Mouse (Mus musculus): ENCODE measurements around the gene Pxn.

The Pxn gene

GRCm38 (mm10) chr5:115581662-115582061 is 75.2 kb downstream of the Pxn start:
- no peak for DNase-seq (ENCODE audit: low spot score)

GRCm38 (mm10) chr5:115585616-115586015 is 79.1 kb downstream of the Pxn start:
- no peak for DNase-seq (ENCODE audit: low spot score)

- DNase-seq (ENCODE audit: low spot score), result peak; percentile 35
Measured at GRCm38 (mm10) chr5:115586166-115586565, 79.7 kb downstream of the Pxn start.

- DNase-seq (ENCODE audit: low spot score), result no peak
Measured at GRCm38 (mm10) chr5:115586780-115587179, 80.3 kb downstream of the Pxn start.

- no peak for DNase-seq (ENCODE audit: low spot score)
Measured at GRCm38 (mm10) chr5:115591028-115591427, 84.6 kb downstream of the Pxn start.

- no peak for DNase-seq (ENCODE audit: low spot score)
Measured at GRCm38 (mm10) chr5:115591506-115591905, 85.0 kb downstream of the Pxn start.

GRCm38 (mm10) chr5:115603561-115603960 is 97.1 kb downstream of the Pxn start:
- DNase-seq (ENCODE audit: low spot score), result no peak

All from retina, embryonic 14.5 days (tissue).